Comparison of ENCODE assay signal across 13 mouse cellular contexts in the genomic region with DNA sequence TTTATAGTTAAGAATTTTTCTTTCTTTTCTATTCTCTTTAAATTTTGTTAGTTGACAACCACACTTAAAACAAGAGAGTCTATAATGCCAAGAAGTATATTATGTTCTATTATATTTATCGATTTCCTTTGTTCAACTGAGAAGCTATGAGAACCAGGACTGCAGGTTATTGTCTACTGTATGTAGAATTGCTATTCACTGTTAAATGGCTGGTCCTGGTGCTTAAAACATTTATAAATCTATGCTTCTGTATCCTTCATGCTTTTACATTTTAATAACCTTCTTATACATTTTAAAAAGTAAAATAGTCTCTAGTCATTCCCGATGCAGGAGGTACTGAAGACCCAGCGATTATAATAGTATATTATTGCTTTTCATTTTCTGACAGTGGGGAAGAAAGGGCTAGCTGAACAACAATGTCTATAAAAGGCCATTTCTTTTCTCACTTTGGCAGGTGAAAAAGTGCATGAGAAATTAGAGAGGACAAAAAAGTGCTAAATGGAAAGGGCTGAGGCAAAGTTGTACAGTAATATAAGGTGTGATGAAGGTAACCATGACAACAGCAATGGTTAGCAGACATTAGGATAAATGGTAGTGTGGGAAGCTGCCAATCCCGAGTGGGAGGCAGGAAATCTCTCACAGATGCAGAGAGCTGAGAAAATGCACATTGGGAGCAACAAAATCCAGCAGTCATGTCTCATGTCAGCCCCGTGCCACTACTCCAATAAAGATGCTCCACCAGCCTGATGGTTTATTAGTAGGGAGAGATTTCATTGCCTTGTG. TPM values are rescaled to one million over a fixed set of nuclear protein-coding genes. Genes with fewer than 3 reads are reported as not detected.
DNase-seq lines count a peak whose midpoint lies in the region; ATAC-seq and TF ChIP-seq lines count a peak whose summit lies in the region.
"Had no signal": no experiment of that assay in that cellular context is flagged by ENCODE, and none has a peak within 500 bp of the region (broad histone marks: within the 10 kb centered on the region; RNA-seq: fewer than 3 reads in every experiment).

No protein-coding gene starts in this region.

- no peaks in the 10 kb centered on the region for H3K9me3 ChIP-seq in neural tube, embryonic 11.5 days (ENCODE audit: control insufficient read depth, low read length)
- no peaks in the 10 kb centered on the region for H3K9me3 ChIP-seq in hindbrain, postnatal 0 days (ENCODE audit: low read length)
- H3K9me3 ChIP-seq: midbrain, embryonic 12.5 days had no signal

- intact Hi-C loops in left cerebral cortex, postnatal 36 days (cut with DNase I), result no loop called here

- H3K36me3 ChIP-seq in neural tube, embryonic 11.5 days (ENCODE audit: control insufficient read depth, insufficient read depth, low read length), result no peaks in the 10 kb centered on the region
- no peaks in the 10 kb centered on the region for H3K36me3 ChIP-seq in hindbrain, postnatal 0 days (ENCODE audit: insufficient read depth, low read length)
- H3K36me3 ChIP-seq: midbrain, embryonic 12.5 days had no signal

- peak; percentile 43; the same call in 1 of the 2 replicates for ATAC-seq in neural tube, embryonic 11.5 days (ENCODE audit: insufficient read depth, low FRiP score, low TSS enrichment)
- peak; percentile 83 for ATAC-seq in hindbrain, postnatal 0 days

- no peak overlapping the region for H3K4me3 ChIP-seq in neural tube, embryonic 11.5 days (ENCODE audit: low read depth, low read length)
- H3K4me3 ChIP-seq in hindbrain, postnatal 0 days (ENCODE audit: low read length), result no peak overlapping the region
- H3K4me3 ChIP-seq: midbrain, embryonic 12.5 days had no signal

- no peak for DNase-seq in neural tube, embryonic 11.5 days (ENCODE audit: low spot score)
- no peak for DNase-seq in neural tube, embryonic 10.5 days (ENCODE audit: extremely low spot score, low spot score)
- peak; percentile 51 for DNase-seq in hindbrain, postnatal 0 days (ENCODE audit: low spot score)
- peak; percentile 5 to 29 for DNase-seq in left cerebral cortex, postnatal 36 days (ENCODE audit: low spot score in 2 of 2)
- peak; percentile 32 to 54 for DNase-seq in right cerebral cortex, postnatal 36 days (ENCODE audit: low spot score in 2 of 2)
- no peak for DNase-seq in kidney, postnatal 36 days
- no peak for DNase-seq in cerebellum, adult 8-10 months
- DNase-seq in adrenal gland, postnatal 4 days (ENCODE audit: low spot score in 2 of 2), result no peak
- DNase-seq: gastrocnemius, postnatal 14 days; kidney, postnatal 25 days; lung, adult 18-20 months; thymus, adult 2 months had no signal

- no peaks in the 10 kb centered on the region for H3K27me3 ChIP-seq in neural tube, embryonic 11.5 days (ENCODE audit: control insufficient read depth, insufficient read depth, low read length)
- H3K27me3 ChIP-seq in hindbrain, postnatal 0 days (ENCODE audit: insufficient read depth, low read length), result no peaks in the 10 kb centered on the region
- H3K27me3 ChIP-seq: midbrain, embryonic 12.5 days had no signal

- TF ChIP-seq CTCF in hindbrain, postnatal 0 days (IDR thresholded peaks at IDR 0.05; ENCODE audit: low read depth), result no peak

- WGBS in neural tube, embryonic 11.5 days, result 76% methylated on average over 5 of the region's 5 CpGs
- 51% methylated on average over 5 of the region's 5 CpGs for WGBS in hindbrain, postnatal 0 days

- H3K27ac ChIP-seq in neural tube, embryonic 11.5 days (ENCODE audit: low read depth, low read length), result no peak overlapping the region
- no peak overlapping the region for H3K27ac ChIP-seq in hindbrain, postnatal 0 days
- H3K27ac ChIP-seq: midbrain, embryonic 12.5 days had no signal

- H3K9ac ChIP-seq in neural tube, embryonic 11.5 days (ENCODE audit: low read length), result no peak overlapping the region
- no peak overlapping the region for H3K9ac ChIP-seq in hindbrain, postnatal 0 days (replicated peaks; ENCODE audit: low read length)
- H3K9ac ChIP-seq: midbrain, embryonic 12.5 days had no signal

- H3K4me2 ChIP-seq in neural tube, embryonic 11.5 days (ENCODE audit: low read depth), result no peak overlapping the region
- no peak overlapping the region for H3K4me2 ChIP-seq in hindbrain, postnatal 0 days (ENCODE audit: low read depth, low read length)
- H3K4me2 ChIP-seq: midbrain, embryonic 12.5 days had no signal

- H3K4me1 ChIP-seq in neural tube, embryonic 11.5 days (ENCODE audit: control insufficient read depth, insufficient read depth, low read length), result no peaks in the 10 kb centered on the region
- no peaks in the 10 kb centered on the region for H3K4me1 ChIP-seq in hindbrain, postnatal 0 days (ENCODE audit: insufficient read depth, low read length)
- H3K4me1 ChIP-seq: midbrain, embryonic 12.5 days had no signal

RNA-seq across cellular contexts. Expression of gene Rgs13, which starts 25.6 kb away (rescaled TPM):
- 0.85 and 0.93 TPM in 2 replicates for polyA plus RNA-seq in neural tube, embryonic 11.5 days (2014; fragmentation: Nextera tagmentation; extraction: Ambion mirVana)
- total RNA-seq in hindbrain, postnatal 0 days (2014; rRNA removed), result 1.5 TPM in 2 replicates
- 0.92 and 1.3 TPM in 2 replicates for polyA plus RNA-seq in hindbrain, postnatal 0 days (2015; fragmentation: Nextera tagmentation; extraction: Ambion mirVana)
- total RNA-seq in left cerebral cortex, postnatal 36 days (2021), result under 1 TPM; 0.70 to 0.74 TPM
- under 1 TPM in 1 of 2 experiments, not detected in 1; 0.25 TPM for total RNA-seq in adrenal gland, postnatal 4 days (2021)

Comparison
In these comparisons a context has a peak if more than half of its experiments do, and no peak if none do; other contexts are left out.
1. DNase-seq: peak in hindbrain, postnatal 0 days (single experiment), left cerebral cortex, postnatal 36 days (2 of 2) and right cerebral cortex, postnatal 36 days (2 of 2); none in neural tube, embryonic 11.5 days (single experiment), neural tube, embryonic 10.5 days (single experiment), kidney, postnatal 36 days (0 of 2), cerebellum, adult 8-10 months (single experiment) and adrenal gland, postnatal 4 days (0 of 2).